ENCODE assay signal across 7 mouse cellular contexts in the genomic region with DNA sequence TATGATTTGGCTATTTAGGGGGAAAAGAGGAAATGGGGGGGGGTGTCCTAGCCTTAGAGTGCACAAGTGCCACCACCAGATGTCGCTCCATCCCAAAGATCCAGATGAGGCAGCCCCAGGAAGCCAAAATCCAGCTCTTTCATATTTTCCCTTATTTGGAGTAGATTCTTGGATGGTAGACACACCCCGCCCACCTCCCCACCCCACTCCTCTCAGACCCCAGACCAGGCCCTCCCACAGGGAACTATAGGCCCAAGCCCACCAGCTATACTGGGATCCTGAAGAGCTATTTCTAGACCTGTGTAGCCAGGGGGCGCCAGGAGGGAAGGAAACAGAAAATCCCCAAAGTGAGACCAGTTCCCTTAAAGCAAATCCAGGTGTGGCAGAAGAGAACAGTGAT. TPM values are rescaled to one million over a fixed set of nuclear protein-coding genes. Genes with fewer than 3 reads are reported as not detected.
DNase-seq lines count a peak whose midpoint lies in the region; ATAC-seq lines count a peak whose summit lies in the region.

No protein-coding gene starts in this region.

- no peaks in the 10 kb centered on the region for H3K27me3 ChIP-seq in heart, embryonic 14.5 days (ENCODE audit: control insufficient read depth, insufficient read depth, low read length)

- 0 out of 2 replicates have a peak, but pooled peaks cover under 1% of the 10 kb centered on the region for H3K36me3 ChIP-seq in heart, embryonic 14.5 days (ENCODE audit: control insufficient read depth, insufficient read depth, low read length)

- peak overlapping the region; percentile 77 to 89 for H3K27ac ChIP-seq in heart, embryonic 14.5 days (replicated peaks in 1 of 2; ENCODE audit: control insufficient read depth in 1 of 2, insufficient read depth in 1 of 2, low read depth in 2 of 2, low read length in 2 of 2)

- ATAC-seq in heart, embryonic 14.5 days (ENCODE audit: insufficient number of reproducible peaks, insufficient read depth, low FRiP score, low read depth) = no peak

- no peaks in the 10 kb centered on the region for H3K9me3 ChIP-seq in heart, embryonic 14.5 days (ENCODE audit: control insufficient read depth, low read length)

- DNase-seq in A20 (ENCODE audit: low read depth, low spot score) (peak; percentile 69), ES-CJ7 (ENCODE audit: low read depth, low spot score) (peak; percentile 79)
- DNase-seq in cerebellum, postnatal 36 days = peak; percentile 57 to 65
- DNase-seq in kidney, postnatal 4 days = peak; percentile 81 to 86
- peak; percentile 83 for DNase-seq in lung, postnatal 36 days
- peak; percentile 23 to 46 for DNase-seq in spleen, postnatal 14 days (ENCODE audit: low spot score in 2 of 2)

- 20% methylated on average over 3 of the region's 3 CpGs for WGBS in heart, embryonic 14.5 days

- H3K4me2 ChIP-seq in heart, embryonic 14.5 days (ENCODE audit: low read length) = peak overlapping the region; percentile 66

- peak overlapping the region; percentile 75 for H3K9ac ChIP-seq in heart, embryonic 14.5 days (ENCODE audit: low read length)

- H3K4me1 ChIP-seq in heart, embryonic 14.5 days (ENCODE audit: control insufficient read depth in 2 of 2, insufficient read depth in 2 of 2, low read length in 2 of 2) = no peaks in the 10 kb centered on the region

- peak overlapping the region; percentile 43 to 55 for H3K4me3 ChIP-seq in heart, embryonic 14.5 days (ENCODE audit: control insufficient read depth in 1 of 2, insufficient read depth in 1 of 2, low read depth in 1 of 2, low read length in 2 of 2)

RNA-seq across cellular contexts. Expression of gene Flna, which starts 1.0 kb away (rescaled TPM):
- 150 and 157 TPM in 2 replicates for polyA plus RNA-seq in heart, embryonic 14.5 days (2014; fragmentation: Nextera tagmentation; extraction: Ambion mirVana)

RNA-seq across cellular contexts. Expression of gene Emd, which starts 5.8 kb away (rescaled TPM):
- polyA plus RNA-seq in heart, embryonic 14.5 days (2014; fragmentation: Nextera tagmentation; extraction: Ambion mirVana) = 13.9 and 17.8 TPM in 2 replicates

RNA-seq across cellular contexts. Expression of gene Rpl10, which starts 22.0 kb away (rescaled TPM):
- 455 and 540 TPM in 2 replicates for polyA plus RNA-seq in heart, embryonic 14.5 days (2014; fragmentation: Nextera tagmentation; extraction: Ambion mirVana)

RNA-seq across cellular contexts. Expression of gene Taz, which starts 33.1 kb away (rescaled TPM):
- polyA plus RNA-seq in heart, embryonic 14.5 days (2014; fragmentation: Nextera tagmentation; extraction: Ambion mirVana) = 59.5 and 64.5 TPM in 2 replicates

RNA-seq across cellular contexts. Expression of gene Dnase1l1, which starts 33.5 kb away (rescaled TPM):
- 15.2 and 17.3 TPM in 2 replicates for polyA plus RNA-seq in heart, embryonic 14.5 days (2014; fragmentation: Nextera tagmentation; extraction: Ambion mirVana)
